Mouse (Mus musculus): ENCODE measurements around the gene Cst6. TPM values are rescaled to one million over a fixed set of nuclear protein-coding genes. Genes with fewer than 3 reads are reported as not detected.
A peak's percentile ranks its signal among the peaks of the same experiment; 100 is the strongest.

Gene Cst6
- total and polyA plus RNA-seq, 3 experiments = 0.05 TPM; not detected in 2

GRCm38 (mm10) chr19:5388588-5389242 is 39.3 kb upstream of the Cst6 start, which contains the start of gene Sart1:
TSS of gene Sart1 (minus strand) at chr19:5388703.
- no peaks in the 10 kb centered on the region for H3K27me3 ChIP-seq (ENCODE audit: insufficient read depth, low read length)
- H3K36me3 ChIP-seq (replicated peaks) = peaks cover 54% of the 10 kb centered on the region
- ATAC-seq (ENCODE audit: extremely low read depth, insufficient number of reproducible peaks, low FRiP score, poor library complexity, severe bottlenecking) = peak; percentile 76
- peak; percentile 97 for DNase-seq (ENCODE audit: low spot score)
- TF ChIP-seq GATA1 (IDR thresholded peaks at IDR 0.05; ENCODE audit: borderline replicate concordance, low read length) = no peak
- TF ChIP-seq TAL1 (conservative IDR thresholded peaks at IDR 0.05; ENCODE audit: low read depth, low read length) = no peak
- no peak for TF ChIP-seq POLR2AphosphoS5 (IDR thresholded peaks at IDR 0.05; ENCODE audit: insufficient replicate concordance, low read depth, low read length)
- no peak for TF ChIP-seq GATA2 (IDR thresholded peaks at IDR 0.05; ENCODE audit: borderline replicate concordance, low read depth, low read length)
- no peak for TF ChIP-seq CTCF (IDR thresholded peaks at IDR 0.05; ENCODE audit: low read depth, low read length)
- H3K9me3 ChIP-seq (replicated peaks) = no peaks in the 10 kb centered on the region
- H3K4me1 ChIP-seq (ENCODE audit: insufficient read depth, low read depth, low read length) = peaks cover 50% of the 10 kb centered on the region
- H3K4me3 ChIP-seq (ENCODE audit: low read depth, low read length) = peak within 1 kb of the TSS; percentile 96

DNA sequence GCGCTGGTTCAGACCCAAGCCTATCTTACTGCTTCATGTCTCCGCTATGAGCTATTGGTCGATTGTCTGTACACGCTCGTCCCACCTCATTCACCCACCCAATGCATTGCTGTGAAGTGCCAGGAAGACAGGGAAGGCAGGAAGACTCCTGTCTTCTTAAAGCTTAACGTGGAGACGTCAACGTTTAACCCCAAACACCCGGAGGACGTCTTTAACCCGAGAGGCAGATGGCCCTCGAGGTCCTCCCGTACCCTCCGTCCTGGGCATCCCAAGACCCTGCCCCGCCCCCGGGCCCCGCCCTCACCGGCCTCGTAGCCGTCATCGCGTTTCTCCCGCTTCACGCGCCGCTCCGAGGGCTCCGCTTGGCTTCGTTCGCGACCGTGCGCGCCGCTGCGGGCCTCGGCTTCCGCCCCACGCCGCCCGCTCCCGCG is 38.7 kb upstream of the Cst6 start:
- ATAC-seq (ENCODE audit: extremely low read depth, insufficient number of reproducible peaks, low FRiP score, poor library complexity, severe bottlenecking) = no peak
- Histone ChIP-seq H3K4me3 (ENCODE audit: low read depth, low read length) (peak overlapping the region; percentile 96), H3K9me3 (replicated peaks) (no peaks in the 10 kb centered on the region), H3K4me1 (ENCODE audit: insufficient read depth, low read depth, low read length) (peaks cover 49% of the 10 kb centered on the region), H3K27me3 (ENCODE audit: insufficient read depth, low read length) (no peaks in the 10 kb centered on the region), H3K36me3 (replicated peaks) (peaks cover 61% of the 10 kb centered on the region)
- TF ChIP-seq CTCF (IDR thresholded peaks at IDR 0.05; ENCODE audit: low read depth, low read length) (no peak), GATA1 (IDR thresholded peaks at IDR 0.05; ENCODE audit: borderline replicate concordance, low read length) (no peak), TAL1 (conservative IDR thresholded peaks at IDR 0.05; ENCODE audit: low read depth, low read length) (no peak), GATA2 (IDR thresholded peaks at IDR 0.05; ENCODE audit: borderline replicate concordance, low read depth, low read length) (no peak), POLR2AphosphoS5 (IDR thresholded peaks at IDR 0.05; ENCODE audit: insufficient replicate concordance, low read depth, low read length) (no peak)
- peak; percentile 50 for DNase-seq (ENCODE audit: low spot score)

- H3K36me3 ChIP-seq (replicated peaks) = peaks cover 75% of the 10 kb centered on the region
- no peak for ATAC-seq (ENCODE audit: extremely low read depth, insufficient number of reproducible peaks, low FRiP score, poor library complexity, severe bottlenecking)
These were observed 35.3 kb upstream of the Cst6 start for GRCm38 (mm10) chr19:5384715-5385114.

GRCm38 (mm10) chr19:5383326-5383725 is 34.0 kb upstream of the Cst6 start:
- Histone ChIP-seq H3K4me3 (ENCODE audit: low read depth, low read length) (no peak overlapping the region), H3K4me1 (ENCODE audit: insufficient read depth, low read depth, low read length) (peaks cover 25% of the 10 kb centered on the region), H3K36me3 (replicated peaks) (peaks cover 89% of the 10 kb centered on the region), H3K27me3 (ENCODE audit: insufficient read depth, low read length) (no peaks in the 10 kb centered on the region), H3K9me3 (replicated peaks) (no peaks in the 10 kb centered on the region)
- TF ChIP-seq TAL1 (conservative IDR thresholded peaks at IDR 0.05; ENCODE audit: low read depth, low read length) = no peak
- TF ChIP-seq GATA1 (IDR thresholded peaks at IDR 0.05; ENCODE audit: borderline replicate concordance, low read length) = no peak
- TF ChIP-seq GATA2 (IDR thresholded peaks at IDR 0.05; ENCODE audit: borderline replicate concordance, low read depth, low read length) = no peak
- TF ChIP-seq CTCF (IDR thresholded peaks at IDR 0.05; ENCODE audit: low read depth, low read length) = no peak
- TF ChIP-seq POLR2AphosphoS5 (IDR thresholded peaks at IDR 0.05; ENCODE audit: insufficient replicate concordance, low read depth, low read length) = no peak
- no peak for ATAC-seq (ENCODE audit: extremely low read depth, insufficient number of reproducible peaks, low FRiP score, poor library complexity, severe bottlenecking)
- no peak for DNase-seq (ENCODE audit: low spot score)

More at GRCm38 (mm10) chr19:5384715-5385114, 35.3 kb upstream of the Cst6 start:
- TF ChIP-seq TAL1 (conservative IDR thresholded peaks at IDR 0.05; ENCODE audit: low read depth, low read length) (no peak), POLR2AphosphoS5 (IDR thresholded peaks at IDR 0.05; ENCODE audit: insufficient replicate concordance, low read depth, low read length) (no peak), CTCF (IDR thresholded peaks at IDR 0.05; ENCODE audit: low read depth, low read length) (no peak)
- no peak for DNase-seq (ENCODE audit: low spot score)
- Histone ChIP-seq H3K4me1 (ENCODE audit: insufficient read depth, low read depth, low read length) (peaks cover 29% of the 10 kb centered on the region), H3K27me3 (ENCODE audit: insufficient read depth, low read length) (no peaks in the 10 kb centered on the region), H3K9me3 (replicated peaks) (no peaks in the 10 kb centered on the region), H3K4me3 (ENCODE audit: low read depth, low read length) (no peak overlapping the region)

DNA sequence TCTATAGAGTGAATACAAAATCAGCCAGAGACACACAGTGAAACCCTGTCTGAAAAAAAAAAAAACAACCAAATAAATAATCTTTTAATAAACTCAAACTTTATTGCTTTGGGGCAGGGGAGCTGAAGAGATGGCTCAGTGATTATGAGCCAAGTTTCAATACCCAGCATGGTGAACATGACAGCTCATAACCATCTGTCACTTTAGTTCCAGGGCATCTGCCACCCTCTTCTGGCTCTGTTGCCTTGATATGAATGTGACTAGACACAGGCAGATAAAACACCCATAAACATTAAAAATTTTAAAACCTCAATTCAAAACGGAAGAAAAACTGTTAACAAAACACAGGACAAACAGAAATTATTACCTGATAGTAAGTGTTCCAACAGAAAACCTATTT is 28.1 kb upstream of the Cst6 start:
- ATAC-seq (ENCODE audit: extremely low read depth, insufficient number of reproducible peaks, low FRiP score, poor library complexity, severe bottlenecking) = no peak
- Histone ChIP-seq H3K36me3 (replicated peaks) (peaks cover 94% of the 10 kb centered on the region), H3K4me1 (ENCODE audit: insufficient read depth, low read depth, low read length) (peaks cover 6% of the 10 kb centered on the region; the same call in 1 of the 2 replicates), H3K4me3 (ENCODE audit: low read depth, low read length) (no peak overlapping the region), H3K27me3 (ENCODE audit: insufficient read depth, low read length) (no peaks in the 10 kb centered on the region), H3K9me3 (replicated peaks) (no peaks in the 10 kb centered on the region)
- no peak for DNase-seq (ENCODE audit: low spot score)
- TF ChIP-seq GATA2 (IDR thresholded peaks at IDR 0.05; ENCODE audit: borderline replicate concordance, low read depth, low read length) (no peak), POLR2AphosphoS5 (IDR thresholded peaks at IDR 0.05; ENCODE audit: insufficient replicate concordance, low read depth, low read length) (no peak), CTCF (IDR thresholded peaks at IDR 0.05; ENCODE audit: low read depth, low read length) (no peak)

GRCm38 (mm10) chr19:5374748-5375147 is 25.4 kb upstream of the Cst6 start:
- no peak overlapping the region for H3K4me3 ChIP-seq (ENCODE audit: low read depth, low read length)
- H3K36me3 ChIP-seq (replicated peaks) = peaks cover 91% of the 10 kb centered on the region
- TF ChIP-seq TAL1 (conservative IDR thresholded peaks at IDR 0.05; ENCODE audit: low read depth, low read length) (no peak), CTCF (IDR thresholded peaks at IDR 0.05; ENCODE audit: low read depth, low read length) (no peak), GATA1 (IDR thresholded peaks at IDR 0.05; ENCODE audit: borderline replicate concordance, low read length) (no peak)
- peaks cover 11% of the 10 kb centered on the region; the same call in 1 of the 2 replicates for H3K4me1 ChIP-seq (ENCODE audit: insufficient read depth, low read depth, low read length)
- DNase-seq (ENCODE audit: low spot score) (no peak), ATAC-seq (ENCODE audit: extremely low read depth, insufficient number of reproducible peaks, low FRiP score, poor library complexity, severe bottlenecking) (no peak)
- H3K9me3 ChIP-seq (replicated peaks) = no peaks in the 10 kb centered on the region
- H3K27me3 ChIP-seq (ENCODE audit: insufficient read depth, low read length) = no peaks in the 10 kb centered on the region

Measured in G1E (cell line).